Mouse (Mus musculus): ENCODE measurements around the gene Ssx2ip. TPM values are rescaled to one million over a fixed set of nuclear protein-coding genes. Genes with fewer than 3 reads are reported as not detected.

The Ssx2ip gene
- polyA plus RNA-seq, 1 experiment, result not detected

- Histone ChIP-seq H3K4me3 (ENCODE audit: insufficient read depth, low read depth, low read length) (no peak overlapping the region), H3K4me1 (ENCODE audit: control insufficient read depth, insufficient read depth, low read length) (no peaks in the 10 kb centered on the region), H3K27ac (ENCODE audit: insufficient read depth, low read depth, low read length) (no peak overlapping the region)
- 79% methylated on average over 3 of the region's 3 CpGs for WGBS
- TF ChIP-seq POLR2A (IDR thresholded peaks at IDR 0.05; ENCODE audit: insufficient read depth, low read depth, low read length), result no peak
Observed at GRCm38 (mm10) chr3:146474428-146474827, 70.0 kb downstream of the Ssx2ip start.

DNA sequence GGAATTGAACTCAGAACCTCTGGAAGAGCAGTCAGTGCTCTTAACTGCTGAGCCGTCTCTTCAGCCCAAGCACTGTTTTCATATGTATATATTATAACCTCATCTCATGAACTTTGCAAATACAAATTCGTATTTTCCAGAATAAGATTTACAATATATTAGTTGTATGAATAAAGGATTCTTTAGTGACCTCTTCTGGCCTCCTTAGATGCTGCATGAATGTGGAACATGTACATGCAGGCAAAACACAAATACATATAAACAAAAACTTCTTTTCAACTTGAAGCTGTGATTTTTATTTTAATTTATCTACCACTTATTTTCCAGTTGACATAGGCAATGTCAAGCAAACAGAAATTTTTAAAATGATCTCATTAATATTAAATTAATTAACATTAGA lies 77.6 kb downstream of the Ssx2ip start:
- H3K27ac ChIP-seq (ENCODE audit: insufficient read depth, low read depth, low read length), result no peak overlapping the region
- H3K4me3 ChIP-seq (ENCODE audit: insufficient read depth, low read depth, low read length), result no peak overlapping the region
- 65% methylated on average over 2 of the region's 2 CpGs for WGBS
- no peaks in the 10 kb centered on the region for H3K4me1 ChIP-seq (ENCODE audit: control insufficient read depth, insufficient read depth, low read length)
- TF ChIP-seq POLR2A (IDR thresholded peaks at IDR 0.05; ENCODE audit: insufficient read depth, low read depth, low read length) (no peak), CTCF (IDR thresholded peaks at IDR 0.05; ENCODE audit: insufficient read depth, low read depth, low read length) (no peak)

DNA sequence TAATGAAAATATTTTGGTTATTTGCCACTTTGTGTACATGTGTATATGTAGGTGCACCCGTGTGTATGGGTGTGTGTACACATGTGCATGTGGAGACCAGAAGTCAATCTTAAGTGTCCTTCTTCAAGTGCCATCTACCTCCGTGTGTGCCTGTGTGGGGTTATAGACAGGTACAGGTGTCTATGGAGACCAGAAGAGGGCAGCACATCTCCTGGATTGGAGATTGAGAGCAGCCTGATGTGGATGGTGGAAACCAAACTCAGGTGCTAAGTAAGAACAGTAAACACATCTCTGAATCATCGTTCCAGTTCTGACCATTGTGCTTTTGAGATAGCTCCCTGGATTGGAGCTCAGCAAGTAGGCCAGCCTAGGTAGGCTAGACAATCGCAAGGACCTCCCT lies 82.0 kb downstream of the Ssx2ip start:
- no peak overlapping the region for H3K27ac ChIP-seq (ENCODE audit: insufficient read depth, low read depth, low read length)
- no peaks in the 10 kb centered on the region for H3K4me1 ChIP-seq (ENCODE audit: control insufficient read depth, insufficient read depth, low read length)
- TF ChIP-seq CTCF (IDR thresholded peaks at IDR 0.05; ENCODE audit: insufficient read depth, low read depth, low read length) (no peak), POLR2A (IDR thresholded peaks at IDR 0.05; ENCODE audit: insufficient read depth, low read depth, low read length) (no peak)
- H3K4me3 ChIP-seq (ENCODE audit: insufficient read depth, low read depth, low read length), result no peak overlapping the region
- WGBS, result 88% methylated on average over 4 of the region's 4 CpGs

Other genes starting within 250 kb of the Ssx2ip start
- not detected in 2 replicates for gene Lpar3, start 183.7 kb upstream of the Ssx2ip start, polyA plus RNA-seq (2012; ENCODE audit: insufficient read depth, insufficient read length, low replicate concordance, missing spikeins)
- not detected in 2 replicates for gene Ctbs, start 45.2 kb downstream of the Ssx2ip start, polyA plus RNA-seq (2012; ENCODE audit: insufficient read depth, insufficient read length, low replicate concordance, missing spikeins)
- gene Spata1, start 95.1 kb downstream of the Ssx2ip start, polyA plus RNA-seq (2012; ENCODE audit: insufficient read depth, insufficient read length, low replicate concordance, missing spikeins), result not detected in 2 replicates
- not detected in 2 replicates for gene Gng5, start 95.2 kb downstream of the Ssx2ip start, polyA plus RNA-seq (2012; ENCODE audit: insufficient read depth, insufficient read length, low replicate concordance, missing spikeins)
- gene Rpf1, start 116.8 kb downstream of the Ssx2ip start, polyA plus RNA-seq (2012; ENCODE audit: insufficient read depth, insufficient read length, low replicate concordance, missing spikeins), result not detected in 2 replicates
- gene Uox, start 165.8 kb downstream of the Ssx2ip start, polyA plus RNA-seq (2012; ENCODE audit: insufficient read depth, insufficient read length, low replicate concordance, missing spikeins), result not detected in 2 replicates
- gene Dnase2b, start 211.0 kb downstream of the Ssx2ip start, polyA plus RNA-seq (2012; ENCODE audit: insufficient read depth, insufficient read length, low replicate concordance, missing spikeins), result not detected in 2 replicates
- not detected in 2 replicates for gene 4930503B20Rik, start 246.7 kb downstream of the Ssx2ip start, polyA plus RNA-seq (2012; ENCODE audit: insufficient read depth, insufficient read length, low replicate concordance, missing spikeins)